Mouse (Mus musculus) mammary gland, adult 2 months (tissue): Measurements from ENCODE around the gene Lmf1. TPM values are rescaled to one million over a fixed set of nuclear protein-coding genes. Genes with fewer than 3 reads are reported as not detected.

Experiments used
- polyA plus RNA-seq: library from polyadenylated mRNA; depleted of rRNA; stranded (reverse); fragments of >200 nt; gene quantifications from 2 replicates; pipeline ENCODE4 v1.2.3, GENCODE M21; 2012; ENCODE audit warnings: low replicate concordance; rRNA removed

Lmf1 gene
- polyA plus RNA-seq: 25.5 and 38.9 TPM in 2 replicates

GRCm38 (mm10) chr17:25578920-25579319 is at the start of gene Lmf1:
Gene Lmf1 (plus strand): TSS chr17:25579085.

DNA sequence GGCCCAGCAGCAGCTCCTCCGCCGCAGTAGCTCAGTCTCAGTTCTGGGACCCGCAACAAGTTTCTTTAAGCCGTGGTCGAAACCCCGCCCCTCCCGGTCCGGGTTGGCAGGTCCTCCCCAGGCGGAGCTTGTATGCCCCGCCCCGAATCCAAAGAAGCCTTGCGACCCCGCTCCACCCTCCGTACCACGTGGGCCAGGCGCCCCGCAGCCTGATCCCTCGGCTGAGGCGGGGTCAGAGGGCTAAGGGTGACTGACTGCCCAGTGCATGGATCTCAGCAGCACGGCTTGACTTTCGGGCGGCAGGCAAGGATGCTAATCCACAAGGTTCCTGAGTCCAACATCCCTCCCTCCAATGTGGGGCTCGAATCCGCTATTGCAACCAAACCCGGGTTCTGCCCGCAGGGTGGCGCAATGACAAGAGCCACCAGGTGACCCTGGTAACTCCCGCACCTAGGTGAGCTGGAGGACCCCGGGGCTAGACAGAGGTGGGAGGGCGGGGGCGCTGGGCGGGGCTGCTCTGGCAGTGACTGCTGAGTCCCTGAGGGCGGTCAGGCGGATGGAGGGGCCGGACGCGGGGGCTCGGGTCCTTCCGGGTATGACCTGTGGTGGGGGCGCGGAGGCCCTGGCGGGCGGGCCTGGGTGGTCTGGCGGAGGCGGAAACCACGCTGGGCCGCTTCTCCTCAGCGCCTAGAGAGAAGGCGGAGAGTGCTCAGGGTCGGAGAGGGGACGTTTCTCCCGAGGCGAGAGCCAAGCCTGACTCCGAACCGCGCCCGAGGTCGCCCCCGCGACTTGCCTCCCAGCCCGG is 8.0 kb upstream of the Lmf1 start, which contains the start of gene Sox8:
TSS of gene Sox8 (minus strand) at position 39 of the 805 bp plus-strand sequence.

Other genes with a start within 250 kb of the Lmf1 start
- gene Tpsab1, start 233.5 kb upstream of the Lmf1 start, polyA plus RNA-seq: 1.5 and 2.0 TPM in 2 replicates
- gene Tpsb2, start 212.8 kb upstream of the Lmf1 start, polyA plus RNA-seq: 130 and 146 TPM in 2 replicates
- gene Tpsg1, start 209.8 kb upstream of the Lmf1 start, polyA plus RNA-seq: 4.0 and 4.8 TPM in 2 replicates
- 3.6 and 3.7 TPM in 2 replicates for gene Cacna1h, start 145.3 kb upstream of the Lmf1 start, polyA plus RNA-seq
- not detected in 2 replicates for gene Tekt4, start 124.5 kb upstream of the Lmf1 start, polyA plus RNA-seq
- not detected in 2 replicates for gene Sstr5, start 81.8 kb upstream of the Lmf1 start, polyA plus RNA-seq
- 2.3 and 3.2 TPM in 2 replicates for gene Sox8, start 8.4 kb upstream of the Lmf1 start, polyA plus RNA-seq
- gene Gng13, start 138.1 kb downstream of the Lmf1 start, polyA plus RNA-seq: not detected in 2 replicates
- 4.7 and 6.1 TPM in 2 replicates for gene Chtf18, start 148.3 kb downstream of the Lmf1 start, polyA plus RNA-seq
- 41.7 and 54.2 TPM in 2 replicates for gene Rpusd1, start 148.6 kb downstream of the Lmf1 start, polyA plus RNA-seq
- gene Mslnl, start 157.0 kb downstream of the Lmf1 start, polyA plus RNA-seq: 0.14 and 0.17 TPM in 2 replicates
- 0.10 and 0.33 TPM in 2 replicates for gene Msln, start 175.3 kb downstream of the Lmf1 start, polyA plus RNA-seq
- 20.4 and 28.7 TPM in 2 replicates for gene Narfl, start 194.7 kb downstream of the Lmf1 start, polyA plus RNA-seq
- 36.0 and 41.6 TPM in 2 replicates for gene Haghl, start 206.6 kb downstream of the Lmf1 start, polyA plus RNA-seq
- gene Ccdc78, start 207.5 kb downstream of the Lmf1 start, polyA plus RNA-seq: not detected in 2 replicates
- 114 and 133 TPM in 2 replicates for gene Fam173a, start 213.8 kb downstream of the Lmf1 start, polyA plus RNA-seq
- gene AC134908.4, start 216.6 kb downstream of the Lmf1 start, polyA plus RNA-seq: 0.88 TPM in 1 of 2 replicates, not detected in the other
- gene Metrn, start 218.1 kb downstream of the Lmf1 start, polyA plus RNA-seq: 35.1 and 74.2 TPM in 2 replicates
- gene Fbxl16, start 230.0 kb downstream of the Lmf1 start, polyA plus RNA-seq: 0.97 and 1.1 TPM in 2 replicates
- 41.0 and 41.4 TPM in 2 replicates for gene Wdr24, start 244.5 kb downstream of the Lmf1 start, polyA plus RNA-seq
- 56.2 and 97.4 TPM in 2 replicates for gene Jmjd8, start 249.8 kb downstream of the Lmf1 start, polyA plus RNA-seq